Mouse (Mus musculus): ENCODE measurements at regions not wholly inside any gene's neighbourhood (a gene's known extent, or its start where the extent isn't known, plus 50 kb on each side); places are given as distances from the start of the nearest gene placed in this dataset.

- H3K4me3 ChIP-seq (ENCODE audit: control insufficient read depth in 1 of 2, insufficient read depth in 1 of 2, low read depth in 1 of 2, low read length in 2 of 2) = no peak overlapping the region
- no peaks in the 10 kb centered on the region for H3K27me3 ChIP-seq (ENCODE audit: control insufficient read depth, insufficient read depth, low read length)
- no peak overlapping the region for H3K9ac ChIP-seq (ENCODE audit: low read length)
- no peak overlapping the region for H3K27ac ChIP-seq (replicated peaks in 1 of 2; ENCODE audit: control insufficient read depth in 1 of 2, insufficient read depth in 1 of 2, low read depth in 2 of 2, low read length in 2 of 2)
- H3K36me3 ChIP-seq (ENCODE audit: control insufficient read depth, insufficient read depth, low read length) = no peaks in the 10 kb centered on the region
- H3K4me1 ChIP-seq (ENCODE audit: control insufficient read depth in 2 of 2, insufficient read depth in 2 of 2, low read length in 2 of 2) = no peaks in the 10 kb centered on the region
- 70% methylated on average over 4 of the region's 4 CpGs for WGBS
- H3K4me2 ChIP-seq (ENCODE audit: low read length) = no peak overlapping the region
- ATAC-seq (ENCODE audit: insufficient number of reproducible peaks, insufficient read depth, low FRiP score, low read depth) = no peak
- no peaks in the 10 kb centered on the region for H3K9me3 ChIP-seq (ENCODE audit: control insufficient read depth, low read length)
Observed at GRCm38 (mm10) chr1:38715621-38716020, 50.9 kb upstream of the Aff3 start.

All from heart, embryonic 14.5 days (tissue).